Mouse (Mus musculus) E14TG2a.4 (cell line): ENCODE measurements at regions not wholly inside any gene's neighbourhood (a gene's known extent, or its start where the extent isn't known, plus 50 kb on each side); places are given as distances from the start of the nearest gene placed in this dataset.

Source experiments
- CTCF ChIP-seq: conservative IDR thresholded peaks from 2 replicates; pipeline ENCODE4 v1.5.1; 2014; ENCODE audit warnings: low read length
- POU5F1 ChIP-seq: IDR thresholded peaks from 2 replicates; pipeline ENCODE4 v1.6.1; 2014; ENCODE audit warnings: low read length, borderline replicate concordance

DNA sequence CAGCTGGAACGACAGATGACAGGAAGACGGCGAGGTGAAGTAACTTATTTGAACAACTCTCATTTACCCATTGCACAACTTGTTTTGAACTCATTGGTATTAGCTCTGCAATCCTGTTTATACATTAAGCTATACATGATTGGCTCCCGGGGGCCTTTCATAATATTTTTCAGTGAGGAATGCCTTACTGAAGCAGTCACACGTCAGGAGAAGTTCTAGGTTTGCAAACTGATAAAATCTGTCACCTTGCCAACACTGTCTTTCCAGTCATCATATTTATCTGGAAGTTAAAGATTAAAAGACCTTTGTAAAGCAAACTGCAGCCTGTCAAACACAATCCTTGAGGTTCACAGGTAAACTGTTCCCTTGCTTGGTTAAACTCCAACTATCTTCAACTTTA lies 232.6 kb upstream of the Gm11114 start:
- no peak for TF ChIP-seq CTCF
- TF ChIP-seq POU5F1: no peak
